Comparison of ENCODE assay signal across 15 mouse cellular contexts in genomic region chr8:111709223-111709622, GRCm38 (mm10). TPM values are rescaled to one million over a fixed set of nuclear protein-coding genes. Genes with fewer than 3 reads are reported as not detected.
DNase-seq lines count a peak whose midpoint lies in the region; ATAC-seq and TF ChIP-seq lines count a peak whose summit lies in the region.
"Had no signal": no experiment of that assay in that cellular context is flagged by ENCODE, and none has a peak within 500 bp of the region (broad histone marks: within the 10 kb centered on the region; RNA-seq: fewer than 3 reads in every experiment).

No protein-coding gene starts in this region.

- no peaks in the 10 kb centered on the region for H3K9me3 ChIP-seq in intestine, postnatal 0 days (ENCODE audit: control insufficient read depth)
- H3K9me3 ChIP-seq in liver, postnatal 0 days (ENCODE audit: low read length) = no peaks in the 10 kb centered on the region
- H3K9me3 ChIP-seq: midbrain, embryonic 12.5 days; neural tube, embryonic 12.5 days had no signal

- peaks cover 5% of the 10 kb centered on the region; the same call in 1 of the 2 replicates for H3K4me1 ChIP-seq in intestine, postnatal 0 days (replicated peaks; ENCODE audit: control insufficient read depth, insufficient read depth, low read length)
- H3K4me1 ChIP-seq in liver, postnatal 0 days (ENCODE audit: insufficient read depth) = peaks cover 9% of the 10 kb centered on the region; the same call in 1 of the 2 replicates
- no peaks in the 10 kb centered on the region for H3K4me1 ChIP-seq in lung, adult 2 months (ENCODE audit: control insufficient read depth, insufficient read depth, low read length)
- H3K4me1 ChIP-seq: midbrain, embryonic 12.5 days; neural tube, embryonic 12.5 days had no signal

- WGBS in intestine, postnatal 0 days = 46% methylated on average over 1 of the region's 1 CpGs
- WGBS in liver, postnatal 0 days (ENCODE audit: insufficient replicate concordance) = 48% methylated on average over 1 of the region's 1 CpGs
- 84% methylated on average over 1 of the region's 1 CpGs for WGBS in lung, adult 2 months

- H3K27ac ChIP-seq in intestine, postnatal 0 days (ENCODE audit: low read depth, low read length) = peak overlapping the region; percentile 66
- peak overlapping the region; percentile 92 for H3K27ac ChIP-seq in liver, postnatal 0 days (ENCODE audit: low read depth)
- H3K27ac ChIP-seq: midbrain, embryonic 12.5 days; neural tube, embryonic 12.5 days had no signal

- no peak overlapping the region for H3K4me2 ChIP-seq in intestine, postnatal 0 days (replicated peaks; ENCODE audit: low read depth)
- H3K4me2 ChIP-seq in liver, postnatal 0 days (ENCODE audit: low read depth, low read length) = no peak overlapping the region
- H3K4me2 ChIP-seq: midbrain, embryonic 12.5 days; neural tube, embryonic 12.5 days had no signal

- peak; percentile 20 for DNase-seq in adrenal gland, adult 18-20 months (ENCODE audit: low spot score in 2 of 2)
- no peak for DNase-seq in adrenal gland, postnatal 4 days (ENCODE audit: low spot score in 2 of 2)
- DNase-seq in kidney, postnatal 25 days = peak; percentile 72 to 92
- DNase-seq in liver, postnatal 0 days = no peak
- DNase-seq in spleen, adult 18-20 months = no peak
- DNase-seq in c-Kit-positive CD71-positive TER-119-positive erythroid progenitor cells, embryonic 14.5 days (ENCODE audit: low spot score) = no peak
- no peak for DNase-seq in lung, adult 2 months
- DNase-seq: cerebellum, postnatal 36 days; lung, postnatal 14 days; right cerebral cortex, adult 18-20 months had no signal

- TF ChIP-seq EP300 in liver, postnatal 0 days (IDR thresholded peaks at IDR 0.05; ENCODE audit: low read depth) = no peak

- H3K4me3 ChIP-seq in intestine, postnatal 0 days (ENCODE audit: low read depth, low read length) = no peak overlapping the region
- H3K4me3 ChIP-seq in liver, postnatal 0 days (ENCODE audit: low read depth, low read length) = no peak overlapping the region
- H3K4me3 ChIP-seq in lung, adult 2 months (replicated peaks; ENCODE audit: extremely low read depth, low read depth, low read length) = no peak overlapping the region
- H3K4me3 ChIP-seq: midbrain, embryonic 12.5 days; neural tube, embryonic 12.5 days had no signal

- no peaks in the 10 kb centered on the region for H3K27me3 ChIP-seq in intestine, postnatal 0 days (replicated peaks; ENCODE audit: control insufficient read depth, insufficient read depth, low read length)
- H3K27me3 ChIP-seq in liver, postnatal 0 days (ENCODE audit: insufficient read depth, low read length) = no peaks in the 10 kb centered on the region
- H3K27me3 ChIP-seq: midbrain, embryonic 12.5 days; neural tube, embryonic 12.5 days had no signal

- TF ChIP-seq POLR2A in lung, adult 2 months (IDR thresholded peaks at IDR 0.05; ENCODE audit: borderline replicate concordance, extremely low read depth, low read depth, low read length) = no peak

- peaks cover 48% of the 10 kb centered on the region for H3K36me3 ChIP-seq in intestine, postnatal 0 days (ENCODE audit: control insufficient read depth, insufficient read depth)
- H3K36me3 ChIP-seq in liver, postnatal 0 days (replicated peaks; ENCODE audit: insufficient read depth, low read length) = peaks cover 23% of the 10 kb centered on the region

- no peak for ATAC-seq in intestine, postnatal 0 days
- peak; percentile 24; the same call in 1 of the 2 replicates for ATAC-seq in liver, postnatal 0 days
- ATAC-seq: forebrain, embryonic 16.5 days had no signal

- no peak for TF ChIP-seq CTCF in intestine, postnatal 0 days (IDR thresholded peaks at IDR 0.05; ENCODE audit: low read depth)
- no peak for TF ChIP-seq CTCF in liver, postnatal 0 days (IDR thresholded peaks at IDR 0.05; ENCODE audit: low read depth)
- TF ChIP-seq CTCF in lung, adult 2 months (IDR thresholded peaks at IDR 0.05; ENCODE audit: insufficient read depth, low read length) = no peak

- no peak overlapping the region; the same call in 1 of the 2 replicates for H3K9ac ChIP-seq in intestine, postnatal 0 days (ENCODE audit: low read depth, low read length)
- H3K9ac ChIP-seq in liver, postnatal 0 days (replicated peaks) = no peak overlapping the region; the same call in 1 of the 2 replicates
- H3K9ac ChIP-seq: midbrain, embryonic 12.5 days; neural tube, embryonic 12.5 days had no signal

RNA-seq across cellular contexts. Expression of gene Ctrb1, which starts 18.4 kb away (rescaled TPM):
- not detected for total RNA-seq in adrenal gland, adult 18-20 months (2021)
- 1,000 to 10,000 TPM in 1 of 2 experiments, 1 to 10 TPM in 1; 1.1 to 5,957 TPM for total RNA-seq in adrenal gland, postnatal 4 days (2021)
- polyA plus RNA-seq in intestine, postnatal 0 days (2015; fragmentation: Nextera tagmentation; extraction: Ambion mirVana) = 75.8 and 118 TPM in 2 replicates
- 0.13 and 38.9 TPM in 2 replicates for polyA plus RNA-seq in liver, postnatal 0 days (2015; fragmentation: Nextera tagmentation; extraction: Ambion mirVana)
- 1.5 and 59.1 TPM in 2 replicates for polyA plus RNA-seq in lung, adult 2 months (2012; rRNA removed)
- polyA plus RNA-seq: forebrain, embryonic 16.5 days; heart, postnatal 0 days; midbrain, embryonic 12.5 days; neural tube, embryonic 12.5 days had no signal

RNA-seq across cellular contexts. Expression of gene Bcar1, which starts 34.4 kb away (rescaled TPM):
- total RNA-seq in adrenal gland, adult 18-20 months (2021) = 100 to 1,000 TPM in 1 of 2 experiments, 10 to 100 TPM in 1; 83.9 to 120 TPM
- 10 to 100 TPM; 94.4 to 94.5 TPM for total RNA-seq in adrenal gland, postnatal 4 days (2021)
- 38.8 and 41.1 TPM in 2 replicates for polyA plus RNA-seq in intestine, postnatal 0 days (2015; fragmentation: Nextera tagmentation; extraction: Ambion mirVana)
- polyA plus RNA-seq in liver, postnatal 0 days (2015; fragmentation: Nextera tagmentation; extraction: Ambion mirVana) = 9.9 and 11.6 TPM in 2 replicates
- 81.4 and 87.7 TPM in 2 replicates for polyA plus RNA-seq in lung, adult 2 months (2012; rRNA removed)

Comparison
In these comparisons a context has a peak if more than half of its experiments do, and no peak if none do; other contexts are left out.
1. DNase-seq: peak in adrenal gland, adult 18-20 months (2 of 2) and kidney, postnatal 25 days (2 of 2); none in adrenal gland, postnatal 4 days (0 of 2), liver, postnatal 0 days (single experiment), spleen, adult 18-20 months (0 of 2), c-Kit-positive CD71-positive TER-119-positive erythroid progenitor cells, embryonic 14.5 days (single experiment) and lung, adult 2 months (single experiment).